Mouse (Mus musculus): ENCODE results near the gene Pcnx2. TPM values are rescaled to one million over a fixed set of nuclear protein-coding genes. Genes with fewer than 3 reads are reported as not detected.
A peak's percentile ranks its signal among the peaks of the same experiment; 100 is the strongest.

The Pcnx2 gene
- polyA plus RNA-seq, 1 experiment from 2014 or later, result 0.27 TPM

- no peaks in the 10 kb centered on the region for H3K27me3 ChIP-seq
- no peak for TF ChIP-seq CTCF (IDR thresholded peaks at IDR 0.05)
- DNase-seq (ENCODE audit: low read depth, low spot score), result no peak
- ChIA-PET POLR2A (no interaction called here), CTCF (interaction anchor here (0.6 kb wide), 1 partner anchor 27 kb away, joined by 3 read pairs; no protein-coding TSS in a partner anchor)
- ATAC-seq, result no peak
- in situ Hi-C loops (cut with MboI; ENCODE audit: low pct_unique_long_range_greater_than_20kb), result no loop called here
Observed at GRCm38 (mm10) chr8:125768079-125768478, 130.0 kb downstream of the Pcnx2 start.

GRCm38 (mm10) chr8:125763066-125763786, 134.9 kb downstream of the Pcnx2 start:
- in situ Hi-C loops (cut with MboI; ENCODE audit: low pct_unique_long_range_greater_than_20kb), result no loop called here
- ChIA-PET POLR2A (interaction anchor here (0.6 to 1.2 kb wide), 2 partner anchors 8 to 12 kb away, joined by 3 to 4 read pairs; no protein-coding TSS in a partner anchor), CTCF (no interaction called here)
- no peaks in the 10 kb centered on the region for H3K27me3 ChIP-seq
- ATAC-seq (no peak), DNase-seq (ENCODE audit: low read depth, low spot score) (no peak)
- no peak for TF ChIP-seq CTCF (IDR thresholded peaks at IDR 0.05)

GRCm38 (mm10) chr8:125759022-125759421, 139.1 kb downstream of the Pcnx2 start:
- DNase-seq (ENCODE audit: low read depth, low spot score) (no peak), ATAC-seq (no peak)
- ChIA-PET CTCF (no interaction called here), POLR2A (no interaction called here)
- no peak for TF ChIP-seq CTCF (IDR thresholded peaks at IDR 0.05)
- H3K27me3 ChIP-seq, result no peaks in the 10 kb centered on the region
- in situ Hi-C loops (cut with MboI; ENCODE audit: low pct_unique_long_range_greater_than_20kb), result no loop called here

GRCm38 (mm10) chr8:125757106-125757496, 141.0 kb downstream of the Pcnx2 start:
- POLR2A ChIA-PET, result no interaction called here
- CTCF ChIA-PET, result no interaction called here
- DNase-seq (ENCODE audit: low read depth, low spot score), result no peak
- TF ChIP-seq CTCF (IDR thresholded peaks at IDR 0.05), result no peak
- no peak for ATAC-seq
- no peaks in the 10 kb centered on the region for H3K27me3 ChIP-seq
- in situ Hi-C loops (cut with MboI; ENCODE audit: low pct_unique_long_range_greater_than_20kb), result no loop called here

- DNase-seq (ENCODE audit: low read depth, low spot score), result no peak
- no peak for ATAC-seq
- H3K27me3 ChIP-seq, result no peaks in the 10 kb centered on the region
- ChIA-PET CTCF (no interaction called here), POLR2A (interaction anchor here (0.6 kb wide), 1 partner anchor 11 kb away, joined by 3 read pairs; no protein-coding TSS in a partner anchor)
- TF ChIP-seq CTCF (IDR thresholded peaks at IDR 0.05), result no peak
- in situ Hi-C loops (cut with MboI; ENCODE audit: low pct_unique_long_range_greater_than_20kb), result no loop called here
Observed at GRCm38 (mm10) chr8:125756391-125757105, 141.6 kb downstream of the Pcnx2 start.

- ATAC-seq (no peak), DNase-seq (ENCODE audit: low read depth, low spot score) (no peak)
- in situ Hi-C loops (cut with MboI; ENCODE audit: low pct_unique_long_range_greater_than_20kb), result no loop called here
- no peak for TF ChIP-seq CTCF (IDR thresholded peaks at IDR 0.05)
- ChIA-PET CTCF (no interaction called here), POLR2A (interaction anchor here (0.6 kb wide), 1 partner anchor 11 kb away, joined by 3 read pairs; no protein-coding TSS in a partner anchor)
- H3K27me3 ChIP-seq, result no peaks in the 10 kb centered on the region
Observed at GRCm38 (mm10) chr8:125755896-125756295, 142.2 kb downstream of the Pcnx2 start.

- in situ Hi-C loops (cut with MboI; ENCODE audit: low pct_unique_long_range_greater_than_20kb), result no loop called here
- TF ChIP-seq CTCF (IDR thresholded peaks at IDR 0.05), result no peak
- ATAC-seq (peak; percentile 20), DNase-seq (ENCODE audit: low read depth, low spot score) (no peak)
- ChIA-PET POLR2A (interaction anchor here (0.8 to 1.4 kb wide), 2 partner anchors 11 to 908 kb away, joined by 4 to 9 read pairs; no protein-coding TSS in a partner anchor), CTCF (no interaction called here)
- no peaks in the 10 kb centered on the region for H3K27me3 ChIP-seq
Observed at GRCm38 (mm10) chr8:125750846-125751245, 147.3 kb downstream of the Pcnx2 start.

- ChIA-PET CTCF (interaction anchor here (1.9 kb wide), 1 partner anchor 9 kb away, joined by 6 read pairs; no protein-coding TSS in a partner anchor), POLR2A (interaction anchor here (0.6 kb wide), 1 partner anchor 563 kb away, joined by 3 read pairs; no protein-coding TSS in a partner anchor)
- no peaks in the 10 kb centered on the region for H3K27me3 ChIP-seq
- DNase-seq (ENCODE audit: low read depth, low spot score), result no peak
- no peak for ATAC-seq
- no peak for TF ChIP-seq CTCF (IDR thresholded peaks at IDR 0.05)
- in situ Hi-C loops (cut with MboI; ENCODE audit: low pct_unique_long_range_greater_than_20kb), result no loop called here
Observed at GRCm38 (mm10) chr8:125747390-125747789, 150.7 kb downstream of the Pcnx2 start.

- in situ Hi-C loops (cut with MboI; ENCODE audit: low pct_unique_long_range_greater_than_20kb), result no loop called here
- H3K27me3 ChIP-seq, result no peaks in the 10 kb centered on the region
- ChIA-PET CTCF (no interaction called here), POLR2A (interaction anchor here (0.8 kb wide), 1 partner anchor 34 kb away, joined by 3 read pairs; no protein-coding TSS in a partner anchor)
- ATAC-seq (no peak), DNase-seq (ENCODE audit: low read depth, low spot score) (no peak)
- TF ChIP-seq CTCF (IDR thresholded peaks at IDR 0.05), result no peak
Observed at GRCm38 (mm10) chr8:125744914-125745576, 153.1 kb downstream of the Pcnx2 start.

- ATAC-seq (no peak), DNase-seq (ENCODE audit: low read depth, low spot score) (no peak)
- TF ChIP-seq CTCF (IDR thresholded peaks at IDR 0.05), result no peak
- CTCF ChIA-PET, result no interaction called here
- H3K27me3 ChIP-seq, result no peaks in the 10 kb centered on the region
- in situ Hi-C loops (cut with MboI; ENCODE audit: low pct_unique_long_range_greater_than_20kb), result no loop called here
- POLR2A ChIA-PET, result no interaction called here
Observed at GRCm38 (mm10) chr8:125742406-125742805, 155.7 kb downstream of the Pcnx2 start.
